In genomic region chr12:112147365-112147764, GRCm38 (mm10) we compare ENCODE assay signal across 10 mouse cellular contexts. TPM values are rescaled to one million over a fixed set of nuclear protein-coding genes. Genes with fewer than 3 reads are reported as not detected.
DNase-seq lines count a peak whose midpoint lies in the region; ATAC-seq and TF ChIP-seq lines count a peak whose summit lies in the region.
"Had no signal": no experiment of that assay in that cellular context is flagged by ENCODE, and none has a peak within 500 bp of the region (broad histone marks: within the 10 kb centered on the region; RNA-seq: fewer than 3 reads in every experiment).

No protein-coding gene starts in this region.

- peaks cover 12% of the 10 kb centered on the region; the same call in 1 of the 2 replicates for H3K4me1 ChIP-seq in forebrain, postnatal 0 days (ENCODE audit: insufficient read depth)
- H3K4me1 ChIP-seq in limb, embryonic 10.5 days, result peaks cover 90% of the 10 kb centered on the region
- H3K4me1 ChIP-seq in neural tube, embryonic 14.5 days (ENCODE audit: control insufficient read depth, insufficient read depth, low read length), result peaks cover 22% of the 10 kb centered on the region

- no peak for TF ChIP-seq CTCF in layer of hippocampus, adult 2 months (conservative IDR thresholded peaks at IDR 0.05)
- no peak for TF ChIP-seq CTCF in forebrain, postnatal 0 days (IDR thresholded peaks at IDR 0.05; ENCODE audit: low read depth)

- peak overlapping the region; percentile 55 for H3K4me3 ChIP-seq in layer of hippocampus, adult 2 months
- peak overlapping the region; percentile 59 for H3K4me3 ChIP-seq in forebrain, postnatal 0 days (ENCODE audit: low read depth, low read length)
- H3K4me3 ChIP-seq in limb, embryonic 10.5 days, result peak overlapping the region; percentile 64
- peak overlapping the region; percentile 47 for H3K4me3 ChIP-seq in neural tube, embryonic 14.5 days (ENCODE audit: low read depth, low read length)

- peak overlapping the region; percentile 69 for H3K9ac ChIP-seq in forebrain, postnatal 0 days
- H3K9ac ChIP-seq in neural tube, embryonic 14.5 days (replicated peaks; ENCODE audit: low read depth, low read length), result peak overlapping the region; percentile 51

- no peaks in the 10 kb centered on the region for H3K9me3 ChIP-seq in forebrain, postnatal 0 days (ENCODE audit: low read length)
- H3K9me3 ChIP-seq in limb, embryonic 10.5 days (replicated peaks), result no peaks in the 10 kb centered on the region
- no peaks in the 10 kb centered on the region for H3K9me3 ChIP-seq in neural tube, embryonic 14.5 days (ENCODE audit: control insufficient read depth, low read length)

- ATAC-seq in forebrain, postnatal 0 days, result no peak
- ATAC-seq in neural tube, embryonic 14.5 days (ENCODE audit: low read depth), result no peak

- H3K27ac ChIP-seq in layer of hippocampus, adult 2 months, result peak overlapping the region; percentile 39; the same call in 1 of the 2 replicates
- H3K27ac ChIP-seq in forebrain, postnatal 0 days (ENCODE audit: low read depth, low read length), result peak overlapping the region; percentile 66; the same call in 1 of the 2 replicates
- H3K27ac ChIP-seq in limb, embryonic 10.5 days, result peak overlapping the region; percentile 90
- H3K27ac ChIP-seq in neural tube, embryonic 14.5 days (ENCODE audit: low read depth, low read length), result no peak overlapping the region

- no peak for DNase-seq in layer of hippocampus, adult 2 months (ENCODE audit: low spot score in 2 of 2)
- no peak for DNase-seq in layer of hippocampus, adult 8-10 months (ENCODE audit: low spot score in 2 of 2)
- no peak for DNase-seq in forebrain, postnatal 0 days
- no peak for DNase-seq in limb, embryonic 10.5 days (ENCODE audit: low spot score)
- no peak for DNase-seq in urinary bladder, adult 2 months (ENCODE audit: low spot score)
- no peak for DNase-seq in adrenal gland, adult 2 months
- DNase-seq in frontal cortex, postnatal 14 days (ENCODE audit: low spot score in 2 of 2), result no peak

- peaks cover 4% of the 10 kb centered on the region; the same call in 1 of the 2 replicates for H3K27me3 ChIP-seq in forebrain, postnatal 0 days (ENCODE audit: insufficient read depth, low read length)
- peaks cover 54% of the 10 kb centered on the region for H3K27me3 ChIP-seq in limb, embryonic 10.5 days (ENCODE audit: low read depth, poor library complexity, severe bottlenecking)
- peaks cover 28% of the 10 kb centered on the region for H3K27me3 ChIP-seq in neural tube, embryonic 14.5 days (ENCODE audit: control insufficient read depth, insufficient read depth, low read length)

- no peaks in the 10 kb centered on the region for H3K36me3 ChIP-seq in forebrain, postnatal 0 days (ENCODE audit: insufficient read depth)
- H3K36me3 ChIP-seq in limb, embryonic 10.5 days, result 0 out of 2 replicates have a peak, but pooled peaks cover 3% of the 10 kb centered on the region
- H3K36me3 ChIP-seq in neural tube, embryonic 14.5 days (ENCODE audit: control insufficient read depth, insufficient read depth, low read length), result no peaks in the 10 kb centered on the region
- H3K36me3 ChIP-seq: G1E had no signal

- peak overlapping the region; percentile 90 for H3K4me2 ChIP-seq in forebrain, postnatal 0 days (ENCODE audit: low read depth)
- H3K4me2 ChIP-seq in neural tube, embryonic 14.5 days (ENCODE audit: low read depth, low read length), result peak overlapping the region; percentile 85

- WGBS in forebrain, postnatal 0 days, result 21% methylated on average over 5 of the region's 5 CpGs
- WGBS in limb, embryonic 10.5 days, result 36% methylated on average over 5 of the region's 5 CpGs
- WGBS in neural tube, embryonic 14.5 days, result 30% methylated on average over 5 of the region's 5 CpGs

RNA-seq across cellular contexts. Expression of gene Kif26a, which starts 1.4 kb away (rescaled TPM):
- 1 to 10 TPM; 5.0 to 5.8 TPM for total RNA-seq in layer of hippocampus, adult 2 months (2021)
- total RNA-seq in layer of hippocampus, adult 8-10 months (2022), result 1 to 10 TPM; 4.4 to 5.6 (median 5.1) TPM
- 50.4 and 55.1 TPM in 2 replicates for total RNA-seq in forebrain, postnatal 0 days (2014; rRNA removed)
- 5.0 and 6.2 TPM in 2 replicates for polyA plus RNA-seq in forebrain, postnatal 0 days (2015; fragmentation: Nextera tagmentation; extraction: Ambion mirVana)
- polyA plus RNA-seq in limb, embryonic 10.5 days (2016; fragmentation: Nextera tagmentation; extraction: Ambion mirVana), result 2.8 and 3.9 TPM in 2 replicates
- 3.5 and 4.4 TPM in 2 replicates for polyA plus RNA-seq in neural tube, embryonic 14.5 days (2014; fragmentation: Nextera tagmentation; extraction: Ambion mirVana)
- 8.3 and 9.0 TPM in 2 replicates for polyA plus RNA-seq in urinary bladder, adult 2 months (2012; rRNA removed)
- 1 to 10 TPM; 6.1 to 9.5 TPM for total RNA-seq in adrenal gland, adult 2 months (2021)
- polyA plus RNA-seq in adrenal gland, adult 2 months (2012; rRNA removed), result 11.8 and 17.0 TPM in 2 replicates
- total RNA-seq: G1E; neutrophil, adult 5-6 weeks had no signal
- polyA plus RNA-seq: G1E had no signal

RNA-seq across cellular contexts. Expression of gene Aspg, which starts 40.9 kb away (rescaled TPM):
- total RNA-seq in layer of hippocampus, adult 2 months (2021), result 1 to 10 TPM; 1.4 to 3.4 TPM
- 10 to 100 TPM in 2 of 4 experiments, 1 to 10 TPM in 2; 2.4 to 18.5 (median 8.9) TPM for total RNA-seq in layer of hippocampus, adult 8-10 months (2022)
- 2.9 and 3.9 TPM in 2 replicates for total RNA-seq in forebrain, postnatal 0 days (2014; rRNA removed)
- polyA plus RNA-seq in forebrain, postnatal 0 days (2015; fragmentation: Nextera tagmentation; extraction: Ambion mirVana), result 0.52 and 1.3 TPM in 2 replicates
- 1.2 and 2.2 TPM in 2 replicates for polyA plus RNA-seq in limb, embryonic 10.5 days (2016; fragmentation: Nextera tagmentation; extraction: Ambion mirVana)
- 0.23 and 0.26 TPM in 2 replicates for polyA plus RNA-seq in neural tube, embryonic 14.5 days (2014; fragmentation: Nextera tagmentation; extraction: Ambion mirVana)
- 0.74 and 1.2 TPM in 2 replicates for polyA plus RNA-seq in urinary bladder, adult 2 months (2012; rRNA removed)
- 10 to 100 TPM; 23.2 to 24.5 TPM for total RNA-seq in adrenal gland, adult 2 months (2021)
- polyA plus RNA-seq in adrenal gland, adult 2 months (2012; rRNA removed), result 27.0 and 52.0 TPM in 2 replicates
- total RNA-seq: neutrophil, adult 5-6 weeks had no signal
- polyA plus RNA-seq: G1E had no signal
